Comparison of ENCODE assay signal across 11 mouse cellular contexts in the genomic region with DNA sequence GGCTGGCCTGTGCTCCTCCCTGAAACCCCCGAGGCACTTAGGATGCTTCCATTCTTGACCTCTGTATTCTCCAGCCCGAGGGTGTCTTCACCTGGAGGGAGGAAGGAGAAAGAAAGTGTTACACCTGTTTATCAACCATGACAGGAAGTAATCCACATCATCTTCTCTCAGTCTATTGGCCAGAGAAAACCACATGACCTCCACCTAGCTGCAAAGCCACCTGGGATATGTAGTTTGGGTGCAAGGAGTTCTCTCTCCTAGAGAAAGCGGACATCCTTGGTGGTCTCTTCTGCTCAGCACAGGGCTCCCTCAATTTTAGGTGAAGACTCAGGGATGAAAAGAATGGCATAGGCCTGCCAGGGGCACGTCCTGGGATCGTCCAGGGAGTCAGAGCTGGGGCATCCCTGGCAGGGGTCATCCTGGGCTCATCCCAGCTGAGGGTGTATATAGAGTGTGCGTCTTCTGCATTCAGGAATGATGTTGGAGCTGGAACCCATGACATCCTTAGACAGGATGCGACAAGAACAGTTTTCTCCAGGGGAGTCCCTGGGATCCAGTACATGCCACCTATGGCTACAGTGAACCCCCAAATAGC.
DNase-seq lines count a peak whose midpoint lies in the region; ATAC-seq and TF ChIP-seq lines count a peak whose summit lies in the region.
"Had no signal": no experiment of that assay in that cellular context is flagged by ENCODE, and none has a peak within 500 bp of the region (broad histone marks: within the 10 kb centered on the region; RNA-seq: fewer than 3 reads in every experiment).

No protein-coding gene starts in this region.

- H3K4me1 ChIP-seq in hindbrain, embryonic 11.5 days (replicated peaks; ENCODE audit: control insufficient read depth, insufficient read depth, low read length): no peaks in the 10 kb centered on the region
- H3K4me1 ChIP-seq: embryonic facial prominence, embryonic 12.5 days had no signal

- no peak overlapping the region for H3K9ac ChIP-seq in hindbrain, embryonic 11.5 days (ENCODE audit: low read depth, low read length)
- H3K9ac ChIP-seq: embryonic facial prominence, embryonic 12.5 days; liver, embryonic 14.5 days had no signal

- no peaks in the 10 kb centered on the region for H3K79me2 ChIP-seq in myocyte (ENCODE audit: control insufficient read depth, insufficient read depth)

- no peak overlapping the region for H3K4me3 ChIP-seq in hindbrain, embryonic 11.5 days (ENCODE audit: low read depth, low read length)
- no peak overlapping the region for H3K4me3 ChIP-seq in myocyte
- H3K4me3 ChIP-seq: embryonic facial prominence, embryonic 12.5 days had no signal

- H3K9me3 ChIP-seq in hindbrain, embryonic 11.5 days (ENCODE audit: control insufficient read depth, low read length): no peaks in the 10 kb centered on the region
- H3K9me3 ChIP-seq: embryonic facial prominence, embryonic 12.5 days had no signal

- WGBS in hindbrain, embryonic 11.5 days: 57% methylated on average over 7 of the region's 7 CpGs

- no peak overlapping the region for H3K4me2 ChIP-seq in hindbrain, embryonic 11.5 days (replicated peaks; ENCODE audit: low read depth, low read length)
- H3K4me2 ChIP-seq in myocyte (ENCODE audit: low read depth): no peak overlapping the region
- H3K4me2 ChIP-seq: embryonic facial prominence, embryonic 12.5 days had no signal

- peak; percentile 64; the same call in 1 of the 2 replicates for ATAC-seq in hindbrain, embryonic 11.5 days (ENCODE audit: low FRiP score)

- no peaks in the 10 kb centered on the region for H3K36me3 ChIP-seq in hindbrain, embryonic 11.5 days (ENCODE audit: control insufficient read depth, insufficient read depth, low read length)
- no peaks in the 10 kb centered on the region for H3K36me3 ChIP-seq in myocyte (ENCODE audit: control insufficient read depth, insufficient read depth)
- H3K36me3 ChIP-seq: embryonic facial prominence, embryonic 12.5 days; G1E had no signal

- no peak overlapping the region for H3ac ChIP-seq in myocyte (ENCODE audit: control insufficient read depth, insufficient read length)

- no peaks in the 10 kb centered on the region for H3K27me3 ChIP-seq in hindbrain, embryonic 11.5 days (ENCODE audit: control insufficient read depth, insufficient read depth, low read length)
- no peaks in the 10 kb centered on the region for H3K27me3 ChIP-seq in myocyte (ENCODE audit: control insufficient read depth, insufficient read depth, insufficient read length)
- H3K27me3 ChIP-seq: embryonic facial prominence, embryonic 12.5 days had no signal

- no peak for TF ChIP-seq POLR2A in myocyte (IDR thresholded peaks at IDR 0.05; ENCODE audit: insufficient read length, low read depth)

- H3K27ac ChIP-seq in hindbrain, embryonic 11.5 days (ENCODE audit: low read depth, low read length): no peak overlapping the region
- H3K27ac ChIP-seq: embryonic facial prominence, embryonic 12.5 days; liver, embryonic 14.5 days had no signal

- DNase-seq in layer of hippocampus, adult 18-20 months (ENCODE audit: low spot score in 2 of 2): peak; percentile 19 to 45
- no peak for DNase-seq in layer of hippocampus, adult 8-10 months (ENCODE audit: low spot score in 2 of 2)
- DNase-seq in ZHBTc4 (ENCODE audit: low read depth, low spot score): peak; percentile 40
- DNase-seq in hindbrain, embryonic 11.5 days (ENCODE audit: low spot score): peak; percentile 38
- no peak for DNase-seq in lung, postnatal 4 days
- no peak for DNase-seq in layer of hippocampus, postnatal 36 days
- no peak for DNase-seq in gastrocnemius, postnatal 10 days

TF ChIP-seq in myocyte, 11 proteins besides CTCF, POLR2A, EP300 and RAD21:
- TF ChIP-seq E2F4 (IDR thresholded peaks at IDR 0.05; ENCODE audit: insufficient read depth) (no peak), SRF (IDR thresholded peaks at IDR 0.05; ENCODE audit: control insufficient read depth, insufficient read length, low read depth) (no peak), USF1 (IDR thresholded peaks at IDR 0.05; ENCODE audit: low read depth) (peak; percentile 30), CEBPB (IDR thresholded peaks at IDR 0.05; ENCODE audit: insufficient read depth, poor library complexity, severe bottlenecking) (no peak)
TF ChIP-seq in myocyte: peak in this region for 1.

Comparison
In these comparisons a context has a peak if more than half of its experiments do, and no peak if none do; other contexts are left out.
1. DNase-seq: peak in layer of hippocampus, adult 18-20 months (2 of 2), ZHBTc4 (single experiment) and hindbrain, embryonic 11.5 days (single experiment); none in layer of hippocampus, adult 8-10 months (0 of 2), lung, postnatal 4 days (0 of 2), layer of hippocampus, postnatal 36 days (0 of 2) and gastrocnemius, postnatal 10 days (single experiment).